In genomic region chr13:68585441-68585840, GRCm38 (mm10) we compare ENCODE assay signal across 19 mouse cellular contexts. TPM values are rescaled to one million over a fixed set of nuclear protein-coding genes. Genes with fewer than 3 reads are reported as not detected.
"Had no signal": no experiment of that assay in that cellular context is flagged by ENCODE, and none has a peak within 500 bp of the region (broad histone marks: within the 10 kb centered on the region; RNA-seq: fewer than 3 reads in every experiment).

No protein-coding gene starts in this region.

- H3K9me3 ChIP-seq: lung, embryonic 15.5 days; midbrain, embryonic 10.5 days; midbrain, embryonic 12.5 days; neural tube, embryonic 13.5 days; neural tube, embryonic 15.5 days; stomach, embryonic 15.5 days had no signal

- DNase-seq: liver, postnatal 0 days; lung, adult 2 months; lung, postnatal 4 days; midbrain, embryonic 14.5 days; retina, postnatal 1 day; right cerebral cortex, adult 18-20 months; right cerebral cortex, postnatal 14 days; thymus, adult 2 months; thymus, postnatal 25 days; thymus, postnatal 4 days had no signal

- H3K4me3 ChIP-seq: lung, embryonic 15.5 days; midbrain, embryonic 10.5 days; midbrain, embryonic 12.5 days; myocyte; neural tube, embryonic 13.5 days; neural tube, embryonic 15.5 days; stomach, embryonic 15.5 days had no signal

- H3K27me3 ChIP-seq: lung, embryonic 15.5 days; midbrain, embryonic 12.5 days; neural tube, embryonic 13.5 days; neural tube, embryonic 15.5 days; stomach, embryonic 15.5 days had no signal

RNA-seq across cellular contexts. Expression of gene 1700001L19Rik, which starts 11.8 kb away (rescaled TPM):
- total RNA-seq: megakaryocyte, adult 5-6 weeks; megakaryocyte-erythroid progenitor cell, adult 5-6 weeks had no signal
